Mouse (Mus musculus) gastrocnemius, postnatal 25 days (tissue): ENCODE measurements at regions not wholly inside any gene's neighbourhood (a gene's known extent, or its start where the extent isn't known, plus 50 kb on each side); places are given as distances from the start of the nearest gene placed in this dataset.
"Not testable (repeated sequence)": the region's sequence is repeated elsewhere in the genome, so short reads cannot be mapped to it uniquely, and the experiment has no call there.

ENCODE experiments used
- DNase-seq: peaks from one replicate; pipeline ENCODE4 v3.0.0; 2022

- not testable (repeated sequence) for DNase-seq
Measured at GRCm38 (mm10) chr14:53390307-53390706, 863.6 kb downstream of the Dad1 start.

- not testable (repeated sequence) for DNase-seq
Measured at GRCm38 (mm10) chr14:53374591-53374990, 879.0 kb upstream of the Olfr1507 start.

DNA sequence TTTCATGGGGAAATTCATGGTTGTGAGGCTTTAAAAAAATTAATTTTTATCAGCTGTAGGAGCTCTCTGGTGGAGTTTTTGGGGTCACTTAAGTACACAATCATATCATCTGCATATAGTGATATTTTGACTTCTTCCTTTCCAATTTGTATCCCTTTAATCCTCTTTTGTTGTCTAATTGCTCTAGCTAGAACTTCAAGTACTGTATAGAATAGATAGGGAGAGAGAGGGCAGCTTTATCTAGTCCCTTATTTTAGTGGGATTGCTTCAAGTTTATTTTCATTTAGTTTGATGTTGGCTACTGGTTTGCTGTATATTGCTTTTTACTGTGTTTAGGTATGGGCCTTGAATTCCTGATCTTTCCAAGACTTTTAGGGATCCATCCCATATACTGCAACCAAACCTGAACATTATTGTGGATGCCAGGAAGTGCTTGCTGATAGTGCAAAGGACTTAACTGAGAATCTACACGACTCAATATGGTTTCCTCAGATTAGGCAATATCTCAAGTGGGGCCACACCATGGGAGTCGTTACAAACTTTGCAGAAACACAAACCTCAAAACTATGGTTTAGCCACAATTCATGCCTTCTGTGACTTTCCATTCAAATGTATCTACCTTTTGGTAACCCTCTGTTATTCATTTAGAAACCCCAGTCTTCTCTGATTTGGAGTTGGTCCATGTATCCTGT, 878.4 kb upstream of the Olfr1507 start:
- not testable (repeated sequence) for DNase-seq

- no peak for DNase-seq
Measured at GRCm38 (mm10) chr14:53369776-53370175, 874.2 kb upstream of the Olfr1507 start.

GRCm38 (mm10) chr14:53367420-53367819, 871.9 kb upstream of the Olfr1507 start:
- DNase-seq, result not testable (repeated sequence)

DNA sequence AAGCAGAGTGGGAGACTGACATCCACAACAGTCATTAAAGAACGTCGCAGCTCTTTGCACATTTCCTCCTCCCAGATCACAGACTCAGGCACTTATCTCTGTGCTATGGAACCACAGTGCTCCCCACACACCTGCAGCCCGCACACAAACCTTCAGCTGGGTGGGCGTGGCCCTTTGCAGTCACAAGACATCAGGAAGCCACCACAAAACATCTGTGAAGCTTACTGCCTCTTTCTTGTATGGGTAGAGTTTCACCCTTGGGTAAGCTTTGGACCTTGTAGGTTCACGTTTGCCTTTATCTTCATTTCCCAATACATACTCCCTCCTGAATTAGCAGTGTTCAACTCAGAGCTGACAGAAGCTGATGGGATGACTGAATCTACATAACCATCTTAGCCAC, 868.4 kb upstream of the Olfr1507 start:
- not testable (repeated sequence) for DNase-seq

DNA sequence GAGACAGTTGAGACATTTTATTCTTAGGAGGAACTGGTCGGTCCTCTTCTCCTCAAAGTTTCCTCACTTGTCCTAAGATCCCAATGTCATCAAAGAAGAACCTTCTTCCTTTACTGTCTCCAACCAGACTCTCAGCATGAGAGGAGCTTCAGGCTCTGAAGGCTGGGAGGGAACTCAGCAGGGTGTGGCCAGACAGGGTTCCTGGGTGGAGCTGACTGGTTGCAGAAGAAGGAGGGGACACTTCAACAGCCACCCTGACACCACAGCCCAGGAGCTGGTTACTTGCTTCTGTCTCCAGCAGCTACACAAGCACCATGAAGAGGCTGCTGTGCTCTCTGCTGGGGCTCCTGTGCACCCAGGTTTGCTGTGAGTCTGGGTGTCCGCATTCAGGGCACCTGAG, 866.5 kb upstream of the Olfr1507 start:
- DNase-seq, result not testable (repeated sequence)

DNA sequence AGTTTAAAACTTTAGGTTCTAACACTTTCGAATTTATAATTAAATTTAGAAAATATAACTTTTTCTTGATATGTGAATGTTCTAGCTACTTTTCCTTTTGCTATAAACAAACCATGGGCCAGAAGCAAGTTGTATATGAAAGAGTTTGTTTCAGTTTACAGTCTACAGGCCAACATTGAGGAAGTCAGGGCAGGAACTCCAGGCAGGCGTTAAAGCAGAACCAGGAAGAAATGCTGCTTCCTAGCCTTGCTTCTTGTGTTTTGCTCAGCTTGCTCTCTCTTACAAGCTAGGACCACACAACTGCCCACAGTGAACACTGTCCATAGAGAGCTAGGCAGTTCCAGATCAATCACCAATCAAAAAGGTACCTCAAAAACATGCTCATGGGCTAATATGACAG, 861.9 kb upstream of the Olfr1507 start:
- DNase-seq, result not testable (repeated sequence)

- DNase-seq, result not testable (repeated sequence)
Measured at GRCm38 (mm10) chr14:53356783-53357182, 861.2 kb upstream of the Olfr1507 start.

DNA sequence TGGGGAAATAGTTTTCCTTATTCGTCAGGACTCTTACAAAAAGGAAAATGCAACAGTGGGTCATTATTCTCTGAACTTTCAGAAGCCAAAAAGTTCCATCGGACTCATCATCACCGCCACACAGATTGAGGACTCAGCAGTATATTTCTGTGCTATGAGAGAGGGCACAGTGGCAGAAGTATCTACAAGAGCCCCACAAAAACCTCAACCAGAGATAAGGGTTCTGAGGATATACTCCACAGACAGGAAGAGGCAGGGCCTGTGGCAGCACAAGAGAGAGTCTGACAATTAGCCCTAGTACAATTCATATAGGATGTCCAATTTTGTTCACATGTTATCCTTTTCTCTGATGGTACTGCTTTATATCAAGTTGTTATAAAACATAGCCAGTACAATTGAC, 855.9 kb upstream of the Olfr1507 start:
- DNase-seq, result not testable (repeated sequence)

DNA sequence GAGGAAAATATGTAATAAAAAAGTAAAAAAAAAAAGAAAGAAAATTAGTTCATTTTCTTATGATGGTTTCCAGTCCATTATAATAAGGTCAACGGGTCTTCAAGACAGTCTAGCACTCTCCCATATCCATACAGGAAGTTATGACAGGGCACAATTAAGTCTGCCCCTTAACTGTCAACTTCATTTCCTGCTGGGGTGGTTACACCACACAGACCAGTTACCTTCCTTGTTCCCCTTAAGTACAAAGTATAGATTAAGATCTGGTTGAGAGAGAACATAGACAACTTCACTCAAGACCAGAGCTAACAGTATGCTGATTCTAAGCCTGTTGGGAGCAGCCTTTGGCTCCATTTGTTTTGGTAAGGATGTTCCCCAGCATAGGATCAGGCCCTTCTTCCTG, 855.2 kb upstream of the Olfr1507 start:
- not testable (repeated sequence) for DNase-seq

- not testable (repeated sequence) for DNase-seq
Measured at GRCm38 (mm10) chr14:53349111-53349510, 853.6 kb upstream of the Olfr1507 start.

- DNase-seq, result not testable (repeated sequence)
Measured at GRCm38 (mm10) chr14:53345568-53345967, 850.0 kb upstream of the Olfr1507 start.

- not testable (repeated sequence) for DNase-seq
Measured at GRCm38 (mm10) chr14:53343849-53344248, 848.3 kb upstream of the Olfr1507 start.

- not testable (repeated sequence) for DNase-seq
Measured at GRCm38 (mm10) chr14:53339167-53339566, 843.6 kb upstream of the Olfr1507 start.

- DNase-seq, result not testable (repeated sequence)
Measured at GRCm38 (mm10) chr14:53337446-53337845, 841.9 kb upstream of the Olfr1507 start.

DNA sequence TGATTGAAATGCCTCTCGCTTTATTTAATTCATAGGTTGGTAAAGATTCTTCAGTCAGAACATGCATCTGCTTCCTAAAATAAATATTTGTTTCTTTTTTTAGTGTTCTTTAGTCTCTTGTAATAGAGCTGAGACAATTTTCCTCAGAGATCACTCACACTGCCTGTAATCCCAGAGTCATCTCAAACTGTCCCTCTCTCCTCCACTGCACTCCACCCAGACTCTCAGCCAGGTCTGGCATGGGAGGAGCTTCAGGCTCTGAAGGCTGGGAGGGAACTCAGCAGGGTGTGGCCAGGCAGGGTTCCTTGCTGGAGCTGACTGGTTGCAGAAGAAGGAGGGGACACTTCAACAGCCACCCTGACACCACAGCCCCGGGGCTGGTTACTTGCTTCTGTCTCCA, 841.2 kb upstream of the Olfr1507 start:
- not testable (repeated sequence) for DNase-seq

- DNase-seq, result not testable (repeated sequence)
Measured at GRCm38 (mm10) chr14:53334451-53334850, 838.9 kb upstream of the Olfr1507 start.

- not testable (repeated sequence) for DNase-seq
Measured at GRCm38 (mm10) chr14:53331153-53331552, 835.6 kb upstream of the Olfr1507 start.

DNA sequence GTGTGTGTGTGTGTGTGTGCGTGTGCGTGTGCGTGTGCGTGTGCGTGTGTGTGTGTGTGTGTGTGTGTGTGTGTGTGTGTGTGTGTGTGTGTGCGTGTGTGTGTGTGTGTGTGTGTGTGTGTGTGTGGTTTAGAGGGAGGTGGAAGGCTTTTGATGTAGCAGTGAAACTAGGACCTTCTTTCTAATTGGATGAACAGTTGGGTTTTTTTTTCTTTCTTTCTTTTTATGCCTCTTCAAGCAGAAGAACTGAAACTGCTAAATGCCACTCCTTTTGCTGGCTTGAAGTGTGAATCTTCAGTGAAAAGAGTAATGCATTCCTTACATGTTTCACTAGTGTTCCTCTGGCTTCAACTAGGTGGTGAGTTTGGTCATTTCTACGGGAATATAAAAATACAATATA, 828.8 kb upstream of the Olfr1507 start:
- not testable (repeated sequence) for DNase-seq

GRCm38 (mm10) chr14:53318512-53319309, 823.2 kb upstream of the Olfr1507 start:
- DNase-seq, result not testable (repeated sequence)

DNA sequence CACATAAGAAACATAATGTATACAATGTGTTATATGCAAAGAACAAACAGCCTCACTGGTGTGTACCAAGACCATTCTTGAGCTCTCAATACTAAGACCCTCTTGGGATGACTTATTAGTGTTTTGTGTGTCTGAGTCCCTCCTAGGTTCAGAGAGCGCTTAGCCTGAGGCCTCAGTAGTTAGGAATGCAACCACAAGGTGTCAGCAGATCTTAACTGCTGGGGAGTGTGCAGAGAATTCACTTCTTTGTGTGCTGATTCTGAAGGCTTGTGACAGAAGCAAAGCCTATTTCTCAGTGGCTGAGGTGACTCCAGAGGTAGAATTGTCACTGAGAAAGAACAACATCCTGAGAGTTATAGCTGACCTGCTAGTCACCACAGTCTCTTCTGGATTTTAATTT, 816.9 kb upstream of the Olfr1507 start:
- DNase-seq, result not testable (repeated sequence)

GRCm38 (mm10) chr14:53303179-53303578, 807.6 kb upstream of the Olfr1507 start:
- not testable (repeated sequence) for DNase-seq
